Mouse (Mus musculus): ENCODE measurements around the gene Bicral. TPM values are rescaled to one million over a fixed set of nuclear protein-coding genes. Genes with fewer than 3 reads are reported as not detected.

The Bicral gene
- polyA plus RNA-seq, 1 experiment: not detected

DNA sequence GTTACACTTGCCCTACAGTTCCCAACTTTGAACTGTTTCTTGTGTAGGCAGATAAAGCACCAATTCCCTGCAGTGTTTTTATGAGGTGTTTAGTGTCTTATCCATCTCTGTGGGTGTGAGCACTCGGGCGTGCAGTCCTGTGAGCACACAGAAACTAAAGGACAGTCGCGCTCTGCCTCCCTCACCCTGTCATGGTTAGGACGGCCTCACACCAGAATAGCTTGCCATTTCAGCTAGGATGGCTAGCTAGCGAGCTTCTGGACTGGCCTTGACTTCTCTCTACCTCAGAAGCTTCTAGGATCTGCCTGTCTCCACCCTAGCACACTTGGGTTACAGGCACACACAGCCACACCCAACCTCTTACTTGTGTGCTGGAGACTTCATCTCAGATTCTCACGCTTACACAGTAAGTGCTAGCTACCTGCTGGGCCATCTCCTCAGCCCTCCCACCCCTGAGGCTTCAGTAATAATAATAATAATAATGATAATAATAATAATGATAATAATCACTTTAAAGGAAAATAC is 19.8 kb downstream of the Bicral start:
- 54% methylated on average over 7 of the region's 7 CpGs for WGBS
- Histone ChIP-seq H3K27ac (ENCODE audit: insufficient read depth, low read depth, low read length) (no peak overlapping the region), H3K4me3 (ENCODE audit: insufficient read depth, low read depth, low read length) (no peak overlapping the region), H3K4me1 (ENCODE audit: control insufficient read depth, insufficient read depth, low read length) (peaks cover 11% of the 10 kb centered on the region)
- TF ChIP-seq POLR2A (IDR thresholded peaks at IDR 0.05; ENCODE audit: insufficient read depth, low read depth, low read length): no peak
- no peak for TF ChIP-seq CTCF (IDR thresholded peaks at IDR 0.05; ENCODE audit: insufficient read depth, low read depth, low read length)

DNA sequence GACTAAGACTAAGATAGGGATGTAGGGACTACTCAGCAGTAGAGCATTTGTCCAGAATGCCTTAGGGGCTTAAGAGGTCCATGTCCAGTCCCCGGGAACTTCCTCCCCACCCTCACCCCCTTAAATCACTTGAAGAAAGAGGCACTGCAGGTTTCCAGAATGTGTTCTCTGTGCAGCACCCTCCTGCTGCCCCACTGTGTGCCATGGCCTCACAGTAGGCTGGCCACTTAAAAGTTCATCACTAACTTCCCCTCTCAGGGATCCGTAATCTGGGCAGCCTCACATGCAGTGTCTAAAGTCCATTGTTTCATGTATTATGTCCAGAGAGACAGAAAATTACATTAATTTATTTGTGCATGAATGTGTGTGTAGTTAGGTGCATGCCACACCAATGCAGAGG is 20.4 kb downstream of the Bicral start:
- TF ChIP-seq POLR2A (IDR thresholded peaks at IDR 0.05; ENCODE audit: insufficient read depth, low read depth, low read length) (no peak), CTCF (IDR thresholded peaks at IDR 0.05; ENCODE audit: insufficient read depth, low read depth, low read length) (no peak)
- WGBS: 84% methylated on average over 2 of the region's 2 CpGs
- H3K4me1 ChIP-seq (ENCODE audit: control insufficient read depth, insufficient read depth, low read length): peaks cover 12% of the 10 kb centered on the region

DNA sequence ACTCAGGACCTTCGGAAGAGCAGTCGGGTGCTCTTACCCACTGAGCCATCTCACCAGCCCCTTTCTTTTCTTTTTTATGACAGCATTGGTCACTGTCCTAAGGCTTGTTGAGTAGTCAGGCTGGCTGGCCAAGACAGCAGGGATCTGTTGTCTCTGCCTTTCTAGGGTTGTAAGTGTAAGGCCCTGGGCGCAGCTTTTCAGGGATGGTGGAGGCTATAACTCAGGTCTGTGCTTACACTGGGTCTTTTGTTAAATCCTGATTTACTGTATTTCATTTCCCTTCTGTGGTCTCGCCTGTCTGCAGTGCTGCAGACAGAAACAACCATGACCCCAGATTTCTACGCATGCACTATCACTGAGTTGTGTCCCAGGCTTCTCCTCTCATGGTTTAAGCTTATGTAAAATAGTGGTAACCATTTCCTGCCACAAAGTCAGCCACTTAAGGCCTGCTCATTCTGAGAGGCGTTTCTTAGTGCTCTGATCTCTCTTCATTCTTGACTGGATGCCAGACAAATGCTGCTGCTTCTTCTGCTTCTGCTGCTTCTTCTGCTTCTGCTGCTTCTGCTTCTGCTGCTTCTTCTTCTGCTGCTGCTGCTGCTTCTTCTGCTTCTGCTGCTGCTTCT is 23.1 kb downstream of the Bicral start:
- Histone ChIP-seq H3K4me1 (ENCODE audit: control insufficient read depth, insufficient read depth, low read length) (peaks cover 15% of the 10 kb centered on the region), H3K4me3 (ENCODE audit: insufficient read depth, low read depth, low read length) (no peak overlapping the region), H3K27ac (ENCODE audit: insufficient read depth, low read depth, low read length) (no peak overlapping the region)
- TF ChIP-seq POLR2A (IDR thresholded peaks at IDR 0.05; ENCODE audit: insufficient read depth, low read depth, low read length): no peak
- no peak for TF ChIP-seq CTCF (IDR thresholded peaks at IDR 0.05; ENCODE audit: insufficient read depth, low read depth, low read length)
- 84% methylated on average over 6 of the region's 6 CpGs for WGBS

More for the DNA sequence above, 20.4 kb downstream of the Bicral start:
- Histone ChIP-seq H3K4me3 (ENCODE audit: insufficient read depth, low read depth, low read length) (no peak overlapping the region), H3K27ac (ENCODE audit: insufficient read depth, low read depth, low read length) (no peak overlapping the region)

DNA sequence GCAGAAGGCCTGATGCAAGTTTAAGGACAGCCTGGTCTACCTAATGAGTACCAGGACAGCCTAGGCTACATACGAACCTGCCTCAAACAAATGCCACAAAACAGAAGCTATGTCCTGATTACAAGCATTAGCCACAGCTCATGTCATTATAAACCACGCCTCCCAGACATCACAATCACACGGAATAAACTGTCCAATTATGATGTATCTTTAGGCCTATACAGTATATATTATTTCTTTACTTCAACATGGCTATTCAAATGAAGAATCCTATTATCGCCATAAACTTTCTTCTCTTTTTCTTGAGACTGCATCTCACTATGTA is 25.3 kb downstream of the Bicral start:
- TF ChIP-seq POLR2A (IDR thresholded peaks at IDR 0.05; ENCODE audit: insufficient read depth, low read depth, low read length): no peak
- TF ChIP-seq CTCF (IDR thresholded peaks at IDR 0.05; ENCODE audit: insufficient read depth, low read depth, low read length): no peak
- Histone ChIP-seq H3K27ac (ENCODE audit: insufficient read depth, low read depth, low read length) (no peak overlapping the region), H3K4me1 (ENCODE audit: control insufficient read depth, insufficient read depth, low read length) (peaks cover 15% of the 10 kb centered on the region), H3K4me3 (ENCODE audit: insufficient read depth, low read depth, low read length) (no peak overlapping the region)
- WGBS: 72% methylated on average over 4 of the region's 4 CpGs

DNA sequence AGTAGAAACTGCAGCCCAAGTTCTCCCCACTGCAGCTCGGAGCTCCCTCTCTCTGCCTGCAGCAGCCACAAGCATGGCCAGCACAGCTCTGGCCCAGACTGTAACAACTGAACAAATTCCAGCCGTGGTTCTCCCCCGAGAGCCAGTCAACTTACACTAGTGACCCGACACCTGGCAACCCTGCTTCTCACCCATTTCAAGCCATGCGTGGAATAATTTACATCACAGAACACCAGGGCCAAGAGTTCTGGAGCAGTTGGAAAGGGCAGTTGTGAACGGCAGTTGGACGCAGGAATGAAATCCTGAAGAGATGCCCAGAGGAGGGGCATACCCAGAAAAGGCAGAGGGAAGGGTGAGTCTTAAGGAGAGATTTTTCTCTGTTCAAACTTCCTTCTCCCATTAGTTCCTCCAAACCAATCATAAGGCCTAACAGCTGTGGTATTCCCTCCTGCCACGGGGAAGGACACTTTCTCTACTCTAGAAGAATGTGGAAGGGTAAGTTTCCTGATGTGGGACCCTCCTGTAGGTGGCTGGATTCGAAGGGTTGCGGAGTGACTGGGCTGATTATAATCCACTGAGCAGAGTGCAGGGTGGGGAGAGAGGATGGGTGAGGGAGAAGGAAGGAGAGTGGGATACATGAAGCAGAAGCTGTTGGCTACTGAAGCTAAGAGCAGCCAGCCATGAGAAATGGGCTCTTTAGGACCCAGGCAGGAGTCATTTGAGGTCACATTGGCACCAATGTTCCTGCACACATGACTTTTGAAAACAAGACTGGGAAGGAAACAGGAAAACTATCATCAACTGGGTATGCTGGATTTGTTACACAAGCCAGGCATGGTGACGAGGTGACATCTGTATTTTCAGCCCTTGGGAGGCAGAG is 25.9 kb downstream of the Bicral start:
- TF ChIP-seq POLR2A (IDR thresholded peaks at IDR 0.05; ENCODE audit: insufficient read depth, low read depth, low read length): no peak
- TF ChIP-seq CTCF (IDR thresholded peaks at IDR 0.05; ENCODE audit: insufficient read depth, low read depth, low read length): no peak
- Histone ChIP-seq H3K27ac (ENCODE audit: insufficient read depth, low read depth, low read length) (no peak overlapping the region), H3K4me1 (ENCODE audit: control insufficient read depth, insufficient read depth, low read length) (peaks cover 15% of the 10 kb centered on the region), H3K4me3 (ENCODE audit: insufficient read depth, low read depth, low read length) (no peak overlapping the region)
- WGBS: 56% methylated on average over 11 of the region's 11 CpGs

DNA sequence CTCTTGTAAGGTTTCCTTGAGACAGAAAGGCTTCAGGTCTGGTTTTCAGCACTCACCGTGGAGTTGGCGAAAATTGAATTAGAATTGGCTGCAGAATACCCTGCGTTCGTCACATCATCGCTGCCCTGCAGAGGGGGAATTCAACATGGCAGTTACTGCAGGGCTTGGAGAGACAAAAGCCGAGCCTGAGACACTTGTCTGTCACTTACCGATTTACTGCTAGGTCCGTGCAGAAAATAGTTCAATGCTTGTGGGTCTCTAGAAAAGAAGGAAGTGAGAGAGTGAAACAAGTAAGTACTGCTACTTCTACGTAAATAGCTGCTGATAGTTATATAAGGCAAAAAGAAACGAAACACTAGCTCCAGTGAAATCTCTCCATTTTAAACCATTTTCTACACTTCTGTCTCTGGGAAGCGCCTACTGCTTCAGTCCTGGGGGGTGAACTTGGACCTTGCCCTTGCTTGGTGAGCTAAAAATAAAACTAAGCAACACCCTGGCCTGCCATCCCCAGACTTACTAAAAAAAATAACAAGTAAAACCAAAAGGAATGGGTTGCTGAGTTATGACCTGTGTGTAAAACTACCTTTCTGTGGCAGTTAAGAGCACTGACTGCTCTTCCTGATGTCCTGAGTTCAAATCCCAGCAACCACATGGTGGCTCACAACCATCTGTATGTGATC is 28.3 kb downstream of the Bicral start:
- 85% methylated on average over 11 of the region's 11 CpGs for WGBS
- TF ChIP-seq POLR2A (IDR thresholded peaks at IDR 0.05; ENCODE audit: insufficient read depth, low read depth, low read length): no peak
- TF ChIP-seq CTCF (IDR thresholded peaks at IDR 0.05; ENCODE audit: insufficient read depth, low read depth, low read length): no peak
- Histone ChIP-seq H3K4me3 (ENCODE audit: insufficient read depth, low read depth, low read length) (no peak overlapping the region), H3K4me1 (ENCODE audit: control insufficient read depth, insufficient read depth, low read length) (peaks cover 15% of the 10 kb centered on the region), H3K27ac (ENCODE audit: insufficient read depth, low read depth, low read length) (no peak overlapping the region)

DNA sequence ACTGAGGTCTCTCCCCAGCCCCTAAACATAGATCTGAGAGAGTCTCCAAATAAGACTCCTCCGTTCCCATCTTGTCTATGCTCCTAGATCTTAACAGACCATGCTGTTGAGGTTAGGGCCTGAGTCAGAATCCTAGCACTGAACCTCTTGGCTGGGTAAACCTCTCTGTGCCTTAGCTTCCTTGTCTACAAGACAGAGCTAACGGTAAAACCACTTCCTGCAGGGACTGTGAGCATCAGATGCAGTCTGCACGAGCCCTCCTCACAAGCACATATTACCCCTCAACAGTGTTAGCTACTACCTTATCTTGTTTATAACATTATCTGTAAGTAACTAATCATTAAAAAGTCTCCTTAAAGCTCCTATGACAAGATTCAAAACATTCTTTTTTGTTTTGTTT is 29.3 kb downstream of the Bicral start:
- 90% methylated on average over 3 of the region's 3 CpGs for WGBS
- Histone ChIP-seq H3K4me3 (ENCODE audit: insufficient read depth, low read depth, low read length) (no peak overlapping the region), H3K27ac (ENCODE audit: insufficient read depth, low read depth, low read length) (no peak overlapping the region), H3K4me1 (ENCODE audit: control insufficient read depth, insufficient read depth, low read length) (peaks cover 14% of the 10 kb centered on the region)
- TF ChIP-seq CTCF (IDR thresholded peaks at IDR 0.05; ENCODE audit: insufficient read depth, low read depth, low read length) (no peak), POLR2A (IDR thresholded peaks at IDR 0.05; ENCODE audit: insufficient read depth, low read depth, low read length) (no peak)

DNA sequence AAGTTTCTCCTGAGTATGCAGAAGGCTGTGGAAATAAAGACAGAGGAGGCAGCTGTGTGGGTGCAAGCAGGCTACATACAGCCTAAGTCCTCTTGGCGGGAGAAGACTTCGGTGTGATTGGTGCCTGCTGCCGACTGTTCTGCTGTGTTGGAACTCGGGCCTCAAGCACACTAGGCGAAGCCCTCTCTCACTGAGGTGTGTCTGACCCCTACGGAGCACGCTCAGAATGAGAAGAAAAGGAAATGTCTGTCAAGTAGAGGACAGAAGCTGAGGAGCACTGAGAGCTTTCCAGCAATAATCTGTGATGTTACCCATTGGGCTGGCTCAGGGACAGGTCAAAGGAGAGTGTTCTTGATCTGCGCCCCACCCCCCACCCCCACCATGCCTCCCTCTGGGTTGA is 35.2 kb downstream of the Bicral start:
- WGBS: 90% methylated on average over 8 of the region's 8 CpGs
- H3K27ac ChIP-seq (ENCODE audit: insufficient read depth, low read depth, low read length): no peak overlapping the region
- H3K4me3 ChIP-seq (ENCODE audit: insufficient read depth, low read depth, low read length): no peak overlapping the region
- H3K4me1 ChIP-seq (ENCODE audit: control insufficient read depth, insufficient read depth, low read length): peaks cover 3% of the 10 kb centered on the region; the same call in 1 of the 2 replicates
- no peak for TF ChIP-seq POLR2A (IDR thresholded peaks at IDR 0.05; ENCODE audit: insufficient read depth, low read depth, low read length)
- TF ChIP-seq CTCF (IDR thresholded peaks at IDR 0.05; ENCODE audit: insufficient read depth, low read depth, low read length): no peak

DNA sequence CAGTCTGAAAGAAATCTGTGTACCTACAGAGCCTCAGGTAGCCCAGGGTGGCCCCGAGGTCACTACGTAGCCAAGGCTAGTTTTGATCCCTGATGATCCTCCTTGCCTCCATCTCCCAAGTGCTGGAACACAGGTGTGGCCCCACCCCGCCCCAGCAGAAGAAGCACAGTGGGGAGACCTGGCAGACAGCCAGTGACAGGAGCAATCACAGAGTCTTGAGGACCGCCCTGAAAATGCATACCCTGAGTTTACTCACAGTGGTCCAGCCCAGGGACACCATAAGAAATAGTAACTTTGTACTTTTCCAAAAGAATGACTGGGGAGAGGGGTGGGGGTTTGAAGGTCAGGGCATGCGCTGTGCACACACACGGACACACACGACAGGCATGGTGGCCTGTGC is 37.7 kb downstream of the Bicral start:
- H3K27ac ChIP-seq (ENCODE audit: insufficient read depth, low read depth, low read length): no peak overlapping the region
- WGBS: 92% methylated on average over 7 of the region's 7 CpGs
- H3K4me3 ChIP-seq (ENCODE audit: insufficient read depth, low read depth, low read length): no peak overlapping the region
- peaks cover 3% of the 10 kb centered on the region; the same call in 1 of the 2 replicates for H3K4me1 ChIP-seq (ENCODE audit: control insufficient read depth, insufficient read depth, low read length)
- TF ChIP-seq POLR2A (IDR thresholded peaks at IDR 0.05; ENCODE audit: insufficient read depth, low read depth, low read length): no peak
